ENCODE assay signal across 9 mouse cellular contexts in genomic region chr5:139015097-139015496, GRCm38 (mm10). TPM values are rescaled to one million over a fixed set of nuclear protein-coding genes. Genes with fewer than 3 reads are reported as not detected.
DNase-seq lines count a peak whose midpoint lies in the region; ATAC-seq and TF ChIP-seq lines count a peak whose summit lies in the region.
"Had no signal": no experiment of that assay in that cellular context is flagged by ENCODE, and none has a peak within 500 bp of the region (broad histone marks: within the 10 kb centered on the region; RNA-seq: fewer than 3 reads in every experiment).

No protein-coding gene starts in this region.

- TF ChIP-seq EP300 in stomach, postnatal 0 days (optimal IDR thresholded peaks at IDR 0.05): no peak

- H3K9me3 ChIP-seq in heart, embryonic 10.5 days: no peaks in the 10 kb centered on the region
- H3K9me3 ChIP-seq in liver, embryonic 13.5 days (replicated peaks): no peaks in the 10 kb centered on the region
- H3K9me3 ChIP-seq in stomach, postnatal 0 days (ENCODE audit: control insufficient read depth, low read length): no peaks in the 10 kb centered on the region
- H3K9me3 ChIP-seq in hindbrain, embryonic 12.5 days (replicated peaks): no peaks in the 10 kb centered on the region
- H3K9me3 ChIP-seq: embryonic facial prominence, embryonic 12.5 days had no signal

- WGBS in heart, embryonic 10.5 days: 53% methylated on average over 3 of the region's 3 CpGs
- WGBS in liver, embryonic 13.5 days (ENCODE audit: insufficient replicate concordance): 53% methylated on average over 3 of the region's 3 CpGs
- 47% methylated on average over 3 of the region's 3 CpGs for WGBS in stomach, postnatal 0 days
- 79% methylated on average over 3 of the region's 3 CpGs for WGBS in hindbrain, embryonic 12.5 days

- H3K4me1 ChIP-seq in heart, embryonic 10.5 days: peaks cover 22% of the 10 kb centered on the region
- H3K4me1 ChIP-seq in liver, embryonic 13.5 days (replicated peaks): peaks cover 10% of the 10 kb centered on the region
- no peaks in the 10 kb centered on the region for H3K4me1 ChIP-seq in stomach, postnatal 0 days (replicated peaks; ENCODE audit: control insufficient read depth, insufficient read depth)
- no peaks in the 10 kb centered on the region for H3K4me1 ChIP-seq in hindbrain, embryonic 12.5 days
- H3K4me1 ChIP-seq: embryonic facial prominence, embryonic 12.5 days had no signal

- no peaks in the 10 kb centered on the region for H3K36me3 ChIP-seq in heart, embryonic 10.5 days
- H3K36me3 ChIP-seq in liver, embryonic 13.5 days: no peaks in the 10 kb centered on the region
- no peaks in the 10 kb centered on the region; the same call in 1 of the 2 replicates for H3K36me3 ChIP-seq in stomach, postnatal 0 days (ENCODE audit: control insufficient read depth, insufficient read depth, low read length)
- 0 out of 2 replicates have a peak, but pooled peaks cover 20% of the 10 kb centered on the region for H3K36me3 ChIP-seq in hindbrain, embryonic 12.5 days

- intact Hi-C loops in heart, postnatal 14 days (cut with DNase I): no loop called here

- H3K4me2 ChIP-seq in liver, embryonic 13.5 days: no peak overlapping the region
- H3K4me2 ChIP-seq in stomach, postnatal 0 days (replicated peaks; ENCODE audit: low read depth): no peak overlapping the region
- no peak overlapping the region for H3K4me2 ChIP-seq in hindbrain, embryonic 12.5 days (replicated peaks)
- H3K4me2 ChIP-seq: embryonic facial prominence, embryonic 12.5 days had no signal

- TF ChIP-seq CTCF in stomach, postnatal 0 days (IDR thresholded peaks at IDR 0.05; ENCODE audit: low read depth): peak; percentile 39

- no peaks in the 10 kb centered on the region for H3K27me3 ChIP-seq in heart, embryonic 10.5 days (ENCODE audit: insufficient read depth, poor library complexity, severe bottlenecking)
- H3K27me3 ChIP-seq in liver, embryonic 13.5 days: no peaks in the 10 kb centered on the region
- no peaks in the 10 kb centered on the region for H3K27me3 ChIP-seq in stomach, postnatal 0 days (ENCODE audit: control insufficient read depth, insufficient read depth, low read length)
- no peaks in the 10 kb centered on the region for H3K27me3 ChIP-seq in hindbrain, embryonic 12.5 days
- H3K27me3 ChIP-seq: embryonic facial prominence, embryonic 12.5 days had no signal

- H3K4me3 ChIP-seq in heart, embryonic 10.5 days: no peak overlapping the region
- H3K4me3 ChIP-seq in liver, embryonic 13.5 days (replicated peaks): no peak overlapping the region
- H3K4me3 ChIP-seq in stomach, postnatal 0 days (ENCODE audit: low read depth, low read length): no peak overlapping the region
- H3K4me3 ChIP-seq in hindbrain, embryonic 12.5 days: no peak overlapping the region
- H3K4me3 ChIP-seq: embryonic facial prominence, embryonic 12.5 days had no signal

- H3K9ac ChIP-seq in liver, embryonic 13.5 days: no peak overlapping the region
- no peak overlapping the region for H3K9ac ChIP-seq in stomach, postnatal 0 days (ENCODE audit: low read length)
- H3K9ac ChIP-seq in hindbrain, embryonic 12.5 days: no peak overlapping the region
- H3K9ac ChIP-seq: embryonic facial prominence, embryonic 12.5 days had no signal

- no peak overlapping the region for H3K27ac ChIP-seq in heart, embryonic 10.5 days
- H3K27ac ChIP-seq in liver, embryonic 13.5 days: no peak overlapping the region
- peak overlapping the region; percentile 2; the same call in 1 of the 2 replicates for H3K27ac ChIP-seq in stomach, postnatal 0 days (replicated peaks)
- no peak overlapping the region for H3K27ac ChIP-seq in hindbrain, embryonic 12.5 days
- H3K27ac ChIP-seq: embryonic facial prominence, embryonic 12.5 days had no signal

- peak; percentile 70 to 85 for DNase-seq in heart, adult 18-20 months
- DNase-seq in heart, embryonic 10.5 days (ENCODE audit: low spot score): no peak
- DNase-seq in adrenal gland, adult 8-10 months: peak; percentile 96
- peak; percentile 70 to 74 for DNase-seq in heart, postnatal 14 days
- DNase-seq in liver, embryonic 13.5 days: no peak
- peak; percentile 35 for DNase-seq in stomach, postnatal 0 days (ENCODE audit: low spot score)
- DNase-seq in layer of hippocampus, postnatal 25 days (ENCODE audit: extremely low spot score in 1 of 2, low spot score in 1 of 2): no peak

- peak; percentile 45 for ATAC-seq in liver, embryonic 13.5 days (ENCODE audit: low read depth)
- ATAC-seq in stomach, postnatal 0 days (ENCODE audit: low FRiP score, low TSS enrichment): peak; percentile 65
- ATAC-seq in hindbrain, embryonic 12.5 days (ENCODE audit: low FRiP score): no peak

RNA-seq across cellular contexts. Expression of gene Pdgfa, which starts 17.9 kb away (rescaled TPM):
- 10 to 100 TPM; 15.5 to 21.7 TPM for total RNA-seq in heart, adult 18-20 months (2021)
- 22.5 and 23.6 TPM in 2 replicates for polyA plus RNA-seq in heart, embryonic 10.5 days (2016; fragmentation: Nextera tagmentation; extraction: Ambion mirVana)
- 10 to 100 TPM; 25.6 to 51.6 (median 36.7) TPM for total RNA-seq in adrenal gland, adult 8-10 months (2022)
- 10 to 100 TPM; 25.6 to 27.9 TPM for total RNA-seq in heart, postnatal 14 days (2021)
- 2.2 and 2.3 TPM in 2 replicates for polyA plus RNA-seq in liver, embryonic 13.5 days (2015; fragmentation: Nextera tagmentation; extraction: Ambion mirVana)
- polyA plus RNA-seq in stomach, postnatal 0 days (2015; fragmentation: Nextera tagmentation; extraction: Ambion mirVana): 56.5 and 60.4 TPM in 2 replicates
- total RNA-seq in layer of hippocampus, postnatal 25 days (2021): 10 to 100 TPM; 42.3 to 45.8 TPM
- polyA plus RNA-seq in hindbrain, embryonic 12.5 days (2016; fragmentation: Nextera tagmentation; extraction: Ambion mirVana): 11.2 and 13.4 TPM in 2 replicates

Comparison
In these comparisons a context has a peak if more than half of its experiments do, and no peak if none do; other contexts are left out.
1. DNase-seq: peak in heart, adult 18-20 months (2 of 2), adrenal gland, adult 8-10 months (single experiment), heart, postnatal 14 days (2 of 2) and stomach, postnatal 0 days (single experiment); none in heart, embryonic 10.5 days (single experiment), liver, embryonic 13.5 days (single experiment) and layer of hippocampus, postnatal 25 days (0 of 2).